Mouse (Mus musculus) Patski (cell line): Measurements from ENCODE around the gene Klhl22. TPM values are rescaled to one million over a fixed set of nuclear protein-coding genes. Genes with fewer than 3 reads are reported as not detected.

ENCODE experiments used
- ATAC-seq: fragments of 100-300 bp; one replicate; pipeline ENCODE4 v1.8.0; 2021
- CTCF ChIA-PET: fragments of 350-600 bp; sonication (Branson Sonifier 250); formaldehyde crosslinking; loops from one replicate; lab custom pipeline; 2022; ENCODE audit warnings: inconsistent platforms; lab: Charles Lee
- POLR2A ChIA-PET: fragments of 350-600 bp; sonication (Branson Sonifier 250); formaldehyde crosslinking; loops from one replicate; lab custom pipeline; 2022; ENCODE audit warnings: antibody characterized with exemption, inconsistent platforms; lab: Charles Lee
- DNase-seq: peaks from one replicate; pipeline ENCODE4 v3.0.0-alpha.2; 2011; ENCODE audit warnings: low read depth, low spot score
- H3K27me3 ChIP-seq: fragments of 371-371 bp; one replicate; pipeline ENCODE4 v1.5.1; 2021
- CTCF ChIP-seq: fragments of 100-300 bp; IDR thresholded peaks from one replicate; pipeline ENCODE4 v1.5.1; 2021
- in situ Hi-C: fragments of 300-500 bp; cut with MboI; formaldehyde crosslinking; loops from 3 replicates; pipeline ENCODE4 v1.11.1; 2018; ENCODE audit warnings: low pct_unique_long_range_greater_than_20kb, mixed read lengths
- polyA plus RNA-seq: library from polyadenylated mRNA; unstranded; gene quantifications from one replicate; pipeline ENCODE4 v1.2.3, GENCODE M21; 2021

Gene Klhl22
- polyA plus RNA-seq, 1 experiment from 2014 or later, result 128 TPM

GRCm38 (mm10) chr16:17745067-17745466 is 14.4 kb upstream of the Klhl22 start:
- in situ Hi-C loops, result no loop called here
- POLR2A ChIA-PET, result interaction anchor here (1.8 kb wide), 1 partner anchor 14 kb away, joined by 6 read pairs; the partner anchor contains the start of gene Klhl22
- no peak for TF ChIP-seq CTCF
- no peak for ATAC-seq
- no peaks in the 10 kb centered on the region for H3K27me3 ChIP-seq
- CTCF ChIA-PET, result interaction anchor here (0.7 to 1.5 kb wide), 5 partner anchors 10 to 70 kb away, joined by 3 to 5 read pairs (median 3); partner anchors contain the start of gene Klhl22
- DNase-seq, result no peak

GRCm38 (mm10) chr16:17753001-17753400 is 6.4 kb upstream of the Klhl22 start:
- CTCF ChIA-PET, result no interaction called here
- DNase-seq, result no peak

GRCm38 (mm10) chr16:17753686-17754085 is 5.7 kb upstream of the Klhl22 start:
- no peak for TF ChIP-seq CTCF
- no peaks in the 10 kb centered on the region for H3K27me3 ChIP-seq
- no peak for DNase-seq
- POLR2A ChIA-PET, result no interaction called here
- CTCF ChIA-PET, result no interaction called here
- ATAC-seq, result no peak
- in situ Hi-C loops, result no loop called here

More at GRCm38 (mm10) chr16:17753001-17753400, 6.4 kb upstream of the Klhl22 start:
- ATAC-seq, result no peak
- POLR2A ChIA-PET, result no interaction called here
- H3K27me3 ChIP-seq, result no peaks in the 10 kb centered on the region
- TF ChIP-seq CTCF, result no peak
- in situ Hi-C loops, result no loop called here

- DNase-seq (no peak), ATAC-seq (no peak)
- H3K27me3 ChIP-seq, result no peaks in the 10 kb centered on the region
- in situ Hi-C loops, result no loop called here
- no peak for TF ChIP-seq CTCF
- CTCF ChIA-PET, result interaction anchor here (1.6 to 3.3 kb wide), 3 partner anchors 14 to 30 kb away, joined by 5 to 11 read pairs (median 6); partner anchors contain the start of gene Med15
- POLR2A ChIA-PET, result interaction anchor here (0.7 kb wide), 1 partner anchor 8 kb away, joined by 8 read pairs; no protein-coding TSS in a partner anchor
Observed at GRCm38 (mm10) chr16:17757756-17758155, 1.7 kb upstream of the Klhl22 start.

GRCm38 (mm10) chr16:17758902-17759301 is 516 bp upstream of the Klhl22 start:
- DNase-seq (no peak), ATAC-seq (no peak)
- POLR2A ChIA-PET, result interaction anchor here (0.9 to 1.8 kb wide), 4 partner anchors 9 to 42 kb away, joined by 3 to 6 read pairs (median 4); no protein-coding TSS in a partner anchor
- TF ChIP-seq CTCF, result no peak
- H3K27me3 ChIP-seq, result no peaks in the 10 kb centered on the region
- in situ Hi-C loops, result no loop called here
- CTCF ChIA-PET, result interaction anchor here (1.9 to 3.3 kb wide), 4 partner anchors 13 to 31 kb away, joined by 5 to 12 read pairs (median 8); partner anchors contain the start of gene Med15

- no peak for TF ChIP-seq CTCF
- in situ Hi-C loops, result no loop called here
- ChIA-PET CTCF (interaction anchor here (0.9 to 3.3 kb wide), 15 partner anchors 9 to 89 kb away, joined by 3 to 22 read pairs (median 6); partner anchors contain the start of gene Med15), POLR2A (interaction anchor here (0.9 to 1.8 kb wide), 8 partner anchors 10 to 54 kb away, joined by 3 to 6 read pairs (median 4); no protein-coding TSS in a partner anchor)
- no peaks in the 10 kb centered on the region for H3K27me3 ChIP-seq
- DNase-seq (no peak), ATAC-seq (peak; percentile 52)
Observed at GRCm38 (mm10) chr16:17759813-17760321, 449 bp downstream of the Klhl22 start.

- DNase-seq (no peak), ATAC-seq (no peak)
- in situ Hi-C loops, result no loop called here
- no peaks in the 10 kb centered on the region for H3K27me3 ChIP-seq
- CTCF ChIA-PET, result interaction anchor here (0.6 to 2.7 kb wide), 15 partner anchors 8 to 88 kb away, joined by 3 to 22 read pairs (median 5); no protein-coding TSS in a partner anchor
- POLR2A ChIA-PET, result interaction anchor here (0.9 to 1.7 kb wide), 5 partner anchors 13 to 53 kb away, joined by 3 to 5 read pairs (median 3); no protein-coding TSS in a partner anchor
- peak; percentile 87 for TF ChIP-seq CTCF
Observed at GRCm38 (mm10) chr16:17760657-17761056, 1.2 kb downstream of the Klhl22 start.

GRCm38 (mm10) chr16:17761074-17761473 is 1.7 kb downstream of the Klhl22 start:
- no peaks in the 10 kb centered on the region for H3K27me3 ChIP-seq
- DNase-seq (no peak), ATAC-seq (no peak)
- CTCF ChIA-PET, result interaction anchor here (0.6 to 2.7 kb wide), 13 partner anchors 8 to 87 kb away, joined by 3 to 22 read pairs (median 6); no protein-coding TSS in a partner anchor
- POLR2A ChIA-PET, result interaction anchor here (1.0 to 1.5 kb wide), 3 partner anchors 19 to 47 kb away, joined by 3 read pairs; no protein-coding TSS in a partner anchor
- no peak for TF ChIP-seq CTCF
- in situ Hi-C loops, result no loop called here

- DNase-seq, result no peak
- POLR2A ChIA-PET, result no interaction called here
Observed at GRCm38 (mm10) chr16:17764108-17764511, 4.7 kb downstream of the Klhl22 start.

GRCm38 (mm10) chr16:17768834-17769233 is 9.4 kb downstream of the Klhl22 start:
- in situ Hi-C loops, result no loop called here
- DNase-seq, result no peak
- H3K27me3 ChIP-seq, result no peaks in the 10 kb centered on the region
- no peak for ATAC-seq
- ChIA-PET CTCF (interaction anchor here (1.3 to 2.4 kb wide), 2 partner anchors 8 to 43 kb away, joined by 9 to 11 read pairs; partner anchors contain the start of gene Klhl22), POLR2A (interaction anchor here (1.3 kb wide), 1 partner anchor 28 kb away, joined by 3 read pairs; the partner anchor contains the start of gene Scarf2)
- no peak for TF ChIP-seq CTCF

More at GRCm38 (mm10) chr16:17764108-17764511, 4.7 kb downstream of the Klhl22 start:
- in situ Hi-C loops, result no loop called here
- ATAC-seq, result no peak
- TF ChIP-seq CTCF, result no peak
- no peaks in the 10 kb centered on the region for H3K27me3 ChIP-seq
- CTCF ChIA-PET, result interaction anchor here (1.0 kb wide), 1 partner anchor 21 kb away, joined by 3 read pairs; no protein-coding TSS in a partner anchor
